Mouse (Mus musculus) ES-E14 (cell line): ENCODE measurements around the gene Eomes. TPM values are rescaled to one million over a fixed set of nuclear protein-coding genes. Genes with fewer than 3 reads are reported as not detected.
A peak's percentile ranks its signal among the peaks of the same experiment; 100 is the strongest.

Experiments used
- DNase-seq: peaks from one replicate; pipeline ENCODE4 v3.0.0-alpha.2; 2013; ENCODE audit warnings: low read depth, low spot score
- H3K27ac ChIP-seq: 2 replicates; pipeline ENCODE4 v1.5.1; 2012; ENCODE audit warnings: low read depth, mild to moderate bottlenecking, low read length, moderate library complexity, mixed read lengths; ENCODE audit not compliant: poor library complexity, insufficient read depth, severe bottlenecking
- H3K36me3 ChIP-seq: 2 replicates; pipeline ENCODE4 v1.6.1; 2012; ENCODE audit warnings: mild to moderate bottlenecking, low read length, moderate library complexity, mixed read lengths; ENCODE audit not compliant: control insufficient read depth, poor library complexity, insufficient read depth, severe bottlenecking
- H3K4me1 ChIP-seq, 2 experiments: fragments of 150-350 bp in 1 of 2; sonication (generic) in 1 of 2; 2 replicates each; pipeline ENCODE4 v1.6.1; 2012; ENCODE audit warnings: low read length in 2 of 2, mild to moderate bottlenecking in 1 of 2, mixed read lengths in 1 of 2; ENCODE audit not compliant: control insufficient read depth in 2 of 2, insufficient read depth in 2 of 2, poor library complexity in 1 of 2
- H3K4me3 ChIP-seq, 2 experiments: fragments of 150-350 bp in 1 of 2; sonication (generic) in 1 of 2; 2 replicates each; pipeline ENCODE4 v1.5.1; 2012; ENCODE audit warnings: low read length in 2 of 2, low read depth in 1 of 2, mild to moderate bottlenecking in 1 of 2, mixed read lengths in 1 of 2; ENCODE audit not compliant: insufficient read depth in 1 of 2, poor library complexity in 1 of 2, severe bottlenecking in 1 of 2
- H3K9ac ChIP-seq: 2 replicates; pipeline ENCODE4 v1.6.1; 2012; ENCODE audit warnings: low read depth, mild to moderate bottlenecking, low read length, mixed read lengths; ENCODE audit not compliant: poor library complexity, insufficient read depth, severe bottlenecking
- H3K9me3 ChIP-seq: fragments of 150-350 bp; sonication (generic); 2 replicates; pipeline ENCODE4 v1.6.1; 2012; ENCODE audit warnings: low read depth, mild to moderate bottlenecking, low read length; ENCODE audit not compliant: control insufficient read depth, insufficient read depth
- CHD2 ChIP-seq: IDR thresholded peaks from 2 replicates; pipeline ENCODE4 v1.6.1; 2014; ENCODE audit warnings: mild to moderate bottlenecking, low read depth, low read length, inconsistent platforms
- HCFC1 ChIP-seq: IDR thresholded peaks from 2 replicates; pipeline ENCODE4 v1.6.1; 2012; ENCODE audit warnings: low read length, inconsistent platforms, borderline replicate concordance; ENCODE audit not compliant: insufficient read depth
- MAFK ChIP-seq: IDR thresholded peaks from 2 replicates; pipeline ENCODE4 v1.6.1; 2014; ENCODE audit warnings: mild to moderate bottlenecking, low read depth, low read length, inconsistent platforms; ENCODE audit not compliant: insufficient read depth
- ZC3H11A ChIP-seq: IDR thresholded peaks from 2 replicates; pipeline ENCODE4 v1.6.1; 2012; ENCODE audit warnings: low read depth, mild to moderate bottlenecking, inconsistent platforms, low read length, borderline replicate concordance
- ZNF384 ChIP-seq: IDR thresholded peaks from 2 replicates; pipeline ENCODE4 v1.6.1; 2012; ENCODE audit warnings: low read depth, low read length, inconsistent platforms
- in situ Hi-C, 2 experiments: fragments of 600-800 bp; cut with MboI; formaldehyde crosslinking; loops; one replicate each; pipeline ENCODE4 v1.15.1; 2025; ENCODE audit warnings: low sequenced_read_pairs in 2 of 2, inconsistent platforms in 1 of 2; ENCODE audit not compliant: unreplicated experiment in 2 of 2
- total RNA-seq: library from RNA; depleted of rRNA; stranded (reverse); fragments of 300-350 nt; gene quantifications from 2 replicates; pipeline ENCODE4 v1.2.3, GENCODE M21; 2012

The Eomes gene
- total RNA-seq, 1 experiment = 3.2 TPM

- peaks cover 0 to 6% of the 10 kb centered on the region in 2 experiments; a peak in 1 of 4 replicates for H3K4me1 ChIP-seq
- no peaks in the 10 kb centered on the region for H3K9me3 ChIP-seq
- TF ChIP-seq ZNF384 (no peak), HCFC1 (no peak), MAFK (no peak), CHD2 (no peak), ZC3H11A (no peak)
- DNase-seq = no peak
- H3K4me3 ChIP-seq = no peak overlapping the region
- H3K9ac ChIP-seq = no peak overlapping the region
- no peaks in the 10 kb centered on the region for H3K36me3 ChIP-seq
- in situ Hi-C loops = no loop called here
- H3K27ac ChIP-seq = no peak overlapping the region
These were observed 6.7 kb upstream of the Eomes start for GRCm38 (mm10) chr9:118471296-118471695.

GRCm38 (mm10) chr9:118476211-118476765 is 1.7 kb upstream of the Eomes start:
- Histone ChIP-seq H3K9ac (no peak overlapping the region), H3K27ac (no peak overlapping the region), H3K9me3 (no peaks in the 10 kb centered on the region), H3K4me1 (peaks cover 0 to 3% of the 10 kb centered on the region in 2 experiments; a peak in 1 of 4 replicates), H3K36me3 (no peaks in the 10 kb centered on the region), H3K4me3 (peak overlapping the region in 1 of 2 experiments; percentile 14; a peak in 1 of 4 replicates)
- TF ChIP-seq ZC3H11A (no peak), MAFK (no peak), ZNF384 (no peak), CHD2 (no peak), HCFC1 (no peak)
- in situ Hi-C loops = loop anchor here in 1 of 2 experiments (25.0 kb wide), 1 partner anchor 414 kb away; no protein-coding TSS in a partner anchor
- no peak for DNase-seq

- Histone ChIP-seq H3K4me3 (peak overlapping the region in 1 of 2 experiments; percentile 14; a peak in 1 of 4 replicates), H3K9me3 (no peaks in the 10 kb centered on the region), H3K27ac (no peak overlapping the region), H3K36me3 (no peaks in the 10 kb centered on the region), H3K9ac (no peak overlapping the region), H3K4me1 (peaks cover 1 to 4% of the 10 kb centered on the region in 2 experiments; a peak in 1 of 4 replicates)
- in situ Hi-C loops = loop anchor here in 1 of 2 experiments (25.0 kb wide), 1 partner anchor 415 kb away; no protein-coding TSS in a partner anchor
- no peak for DNase-seq
- no peak for TF ChIP-seq ZNF384
- no peak for TF ChIP-seq CHD2
- no peak for TF ChIP-seq ZC3H11A
- TF ChIP-seq HCFC1 = no peak
- no peak for TF ChIP-seq MAFK
These were observed 1.2 kb upstream of the Eomes start for GRCm38 (mm10) chr9:118476766-118477271.

- no peak overlapping the region for H3K9ac ChIP-seq
- in situ Hi-C loops = loop anchor here in 1 of 2 experiments (25.0 kb wide), 1 partner anchor 415 kb away; no protein-coding TSS in a partner anchor
- H3K9me3 ChIP-seq = no peaks in the 10 kb centered on the region
- TF ChIP-seq MAFK = no peak
- no peak for TF ChIP-seq HCFC1
- TF ChIP-seq ZNF384 = no peak
- TF ChIP-seq ZC3H11A = no peak
- TF ChIP-seq CHD2 = no peak
- DNase-seq = no peak
- no peak overlapping the region for H3K27ac ChIP-seq
- H3K36me3 ChIP-seq = no peaks in the 10 kb centered on the region
- peak overlapping the region; percentile 7 to 23; a peak in 3 of 4 replicates for H3K4me3 ChIP-seq
- peaks cover 3 to 8% of the 10 kb centered on the region in 2 experiments; a peak in 1 of 4 replicates for H3K4me1 ChIP-seq
These were observed 606 bp upstream of the Eomes start for GRCm38 (mm10) chr9:118477281-118477931.
